Mouse (Mus musculus): Measurements from ENCODE around the gene Ube2n.
"Not testable (repeated sequence)": the region's sequence is repeated elsewhere in the genome, so short reads cannot be mapped to it uniquely, and the experiment has no call there.

Ube2n gene

GRCm38 (mm10) chr10:95526495-95527122 is 11.7 kb downstream of the Ube2n start:
- DNase-seq: no peak

- DNase-seq: no peak
Measured at GRCm38 (mm10) chr10:95530551-95531121, 15.7 kb downstream of the Ube2n start.

- no peak for DNase-seq
Measured at GRCm38 (mm10) chr10:95532916-95533315, 18.0 kb downstream of the Ube2n start.

GRCm38 (mm10) chr10:95533382-95533781 is 18.4 kb downstream of the Ube2n start:
- peak; percentile 40 for DNase-seq

GRCm38 (mm10) chr10:95535399-95536221 is 20.7 kb downstream of the Ube2n start:
- DNase-seq: no peak

- no peak for DNase-seq
Measured at GRCm38 (mm10) chr10:95536222-95536541, 21.2 kb downstream of the Ube2n start.

- no peak for DNase-seq
Measured at GRCm38 (mm10) chr10:95539260-95539659, 24.3 kb downstream of the Ube2n start.

- no peak for DNase-seq
Measured at GRCm38 (mm10) chr10:95539841-95540240, 24.9 kb downstream of the Ube2n start.

GRCm38 (mm10) chr10:95542916-95543315 is 28.0 kb downstream of the Ube2n start:
- DNase-seq: no peak

GRCm38 (mm10) chr10:95543377-95543776 is 28.4 kb downstream of the Ube2n start:
- no peak for DNase-seq

- no peak for DNase-seq
Measured at GRCm38 (mm10) chr10:95544004-95544403, 29.1 kb downstream of the Ube2n start.

- DNase-seq: no peak
Measured at GRCm38 (mm10) chr10:95544651-95545050, 29.7 kb downstream of the Ube2n start.

- no peak for DNase-seq
Measured at GRCm38 (mm10) chr10:95545051-95545450, 30.1 kb downstream of the Ube2n start.

GRCm38 (mm10) chr10:95546178-95546577 is 31.2 kb downstream of the Ube2n start:
- no peak for DNase-seq

GRCm38 (mm10) chr10:95548154-95548826 is 33.3 kb downstream of the Ube2n start:
- no peak for DNase-seq

GRCm38 (mm10) chr10:95549080-95549479 is 34.1 kb downstream of the Ube2n start:
- not testable (repeated sequence) for DNase-seq

- DNase-seq: no peak
Measured at GRCm38 (mm10) chr10:95550506-95550905, 35.6 kb downstream of the Ube2n start.

- no peak for DNase-seq
Measured at GRCm38 (mm10) chr10:95551752-95552151, 36.8 kb downstream of the Ube2n start.

- DNase-seq: no peak
Measured at GRCm38 (mm10) chr10:95552326-95552725, 37.4 kb downstream of the Ube2n start.

- peak; percentile 36 for DNase-seq
Measured at GRCm38 (mm10) chr10:95555866-95556265, 40.9 kb downstream of the Ube2n start.

- peak; percentile 40 for DNase-seq
Measured at GRCm38 (mm10) chr10:95557337-95557828, 42.4 kb downstream of the Ube2n start.

GRCm38 (mm10) chr10:95559426-95559825 is 44.5 kb downstream of the Ube2n start:
- DNase-seq: no peak

GRCm38 (mm10) chr10:95560394-95560983 is 45.5 kb downstream of the Ube2n start:
- no peak for DNase-seq
